Mouse (Mus musculus) myocyte (in vitro differentiated cells): ENCODE results near the gene Men1. TPM values are rescaled to one million over a fixed set of nuclear protein-coding genes. Genes with fewer than 3 reads are reported as not detected.

Source experiments
- H3K27me3 ChIP-seq: one replicate; pipeline ENCODE4 v1.6.1; 2011; ENCODE audit not compliant: control insufficient read depth, insufficient read depth, insufficient read length
- H3K36me3 ChIP-seq: one replicate; pipeline ENCODE4 v1.6.1; 2011; ENCODE audit not compliant: control insufficient read depth, insufficient read depth
- H3K4me2 ChIP-seq: one replicate; pipeline ENCODE4 v1.6.1; 2011; ENCODE audit warnings: low read depth, control low read depth
- H3K4me3 ChIP-seq: one replicate; pipeline ENCODE4 v1.5.1; 2011; ENCODE audit warnings: mild to moderate bottlenecking, control low read depth, moderate library complexity
- H3K79me2 ChIP-seq: one replicate; pipeline ENCODE4 v1.6.1; 2011; ENCODE audit not compliant: control insufficient read depth, insufficient read depth
- H3ac ChIP-seq: one replicate; pipeline ENCODE4 v1.6.1; 2011; ENCODE audit not compliant: control insufficient read depth, insufficient read length
- CEBPB ChIP-seq: IDR thresholded peaks from 2 replicates; pipeline ENCODE4 v1.6.1; 2011; ENCODE audit warnings: mild to moderate bottlenecking, moderate library complexity; ENCODE audit not compliant: poor library complexity, insufficient read depth, severe bottlenecking
- E2F4 ChIP-seq: IDR thresholded peaks from one replicate; pipeline ENCODE4 v1.6.1; 2011; ENCODE audit warnings: mild to moderate bottlenecking, control low read depth, moderate library complexity; ENCODE audit not compliant: insufficient read depth
- MAX ChIP-seq: IDR thresholded peaks from one replicate; pipeline ENCODE4 v1.6.1; 2011; ENCODE audit warnings: low read depth, mild to moderate bottlenecking, control low read depth
- MYOD1 ChIP-seq, 3 experiments: IDR thresholded peaks; one replicate each; pipeline ENCODE4 v1.6.1; 2011; ENCODE audit warnings: control low read depth in 2 of 3, low read depth in 2 of 3, mild to moderate bottlenecking in 2 of 3, moderate library complexity in 1 of 3; ENCODE audit not compliant: insufficient read length in 2 of 3, control insufficient read depth in 1 of 3
- MYOG ChIP-seq, 3 experiments: IDR thresholded peaks; one replicate each; pipeline ENCODE4 v1.6.1; 2011; ENCODE audit warnings: control low read depth in 2 of 3, low read depth in 2 of 3, mild to moderate bottlenecking in 2 of 3; ENCODE audit not compliant: insufficient read length in 2 of 3, control insufficient read depth in 1 of 3, insufficient read depth in 1 of 3
- POLR2A ChIP-seq: IDR thresholded peaks from one replicate; pipeline ENCODE4 v1.6.1; 2011; ENCODE audit warnings: low read depth, mild to moderate bottlenecking, control low read depth, moderate library complexity; ENCODE audit not compliant: insufficient read length
- POLR2AphosphoS2 ChIP-seq: IDR thresholded peaks from one replicate; pipeline ENCODE4 v1.6.1; 2011; ENCODE audit warnings: low read depth, control low read depth; ENCODE audit not compliant: insufficient read length
- REST ChIP-seq: IDR thresholded peaks from one replicate; pipeline ENCODE4 v1.6.1; 2011; ENCODE audit warnings: mild to moderate bottlenecking, control low read depth, moderate library complexity; ENCODE audit not compliant: insufficient read depth, insufficient read length
- SRF ChIP-seq: IDR thresholded peaks from one replicate; pipeline ENCODE4 v1.6.1; 2011; ENCODE audit warnings: low read depth; ENCODE audit not compliant: control insufficient read depth, insufficient read length
- TCF12 ChIP-seq: IDR thresholded peaks from one replicate; pipeline ENCODE4 v1.6.1; 2011; ENCODE audit warnings: mild to moderate bottlenecking, control low read depth; ENCODE audit not compliant: poor library complexity, insufficient read depth, severe bottlenecking
- TCF3 ChIP-seq: IDR thresholded peaks from one replicate; pipeline ENCODE4 v1.6.1; 2011; ENCODE audit warnings: low read depth, control low read depth; ENCODE audit not compliant: insufficient read length
- USF1 ChIP-seq: IDR thresholded peaks from one replicate; pipeline ENCODE4 v1.6.1; 2011; ENCODE audit warnings: low read depth, mild to moderate bottlenecking, control low read depth, moderate library complexity
- polyA plus RNA-seq: library from polyadenylated mRNA; unstranded; fragments of >200 nt; fragmentation: generic; extraction: Trizol; gene quantifications from one replicate; pipeline ENCODE4 v1.2.1, GENCODE M21; 2012; ENCODE audit warnings: missing spikeins

The Men1 gene
- polyA plus RNA-seq, 1 experiment, result 37.2 TPM

GRCm38 (mm10) chr19:6351431-6352106 is 16.8 kb downstream of the Men1 start:
- no peak overlapping the region for H3K4me2 ChIP-seq
- no peaks in the 10 kb centered on the region for H3K79me2 ChIP-seq
- no peaks in the 10 kb centered on the region for H3K36me3 ChIP-seq
- no peak overlapping the region for H3K4me3 ChIP-seq
- TF ChIP-seq USF1, result no peak
- TF ChIP-seq CEBPB, result no peak
- no peak for TF ChIP-seq E2F4
- TF ChIP-seq MYOG (IDR thresholded peaks at IDR 0.05; ENCODE audit: control insufficient read depth in 1 of 3, insufficient read depth in 1 of 3, insufficient read length in 2 of 3, low read depth in 2 of 3), result no peak
- no peak for TF ChIP-seq POLR2A
- no peak for TF ChIP-seq TCF12
- no peak for TF ChIP-seq REST
- TF ChIP-seq POLR2AphosphoS2, result no peak
- TF ChIP-seq TCF3, result no peak
- TF ChIP-seq MAX, result no peak
- TF ChIP-seq SRF, result no peak
- no peaks in the 10 kb centered on the region for H3K27me3 ChIP-seq
- H3ac ChIP-seq, result no peak overlapping the region

- no peak overlapping the region for H3K4me2 ChIP-seq
- no peaks in the 10 kb centered on the region for H3K27me3 ChIP-seq
- H3K36me3 ChIP-seq, result no peaks in the 10 kb centered on the region
- no peak for TF ChIP-seq POLR2A
- no peak for TF ChIP-seq SRF
- no peaks in the 10 kb centered on the region for H3K79me2 ChIP-seq
- no peak overlapping the region for H3ac ChIP-seq
- no peak overlapping the region for H3K4me3 ChIP-seq
Observed at GRCm38 (mm10) chr19:6352107-6352505, 17.3 kb downstream of the Men1 start.

GRCm38 (mm10) chr19:6354030-6354429 is 19.3 kb downstream of the Men1 start:
- TF ChIP-seq E2F4, result no peak
- no peak for TF ChIP-seq MYOD1 (IDR thresholded peaks at IDR 0.05; ENCODE audit: control insufficient read depth in 1 of 3, insufficient read length in 2 of 3, low read depth in 2 of 3)
- no peak for TF ChIP-seq POLR2AphosphoS2
- TF ChIP-seq SRF, result no peak
- no peak for TF ChIP-seq TCF3
- TF ChIP-seq CEBPB, result no peak
- no peak for TF ChIP-seq MAX
- Histone ChIP-seq H3K4me2 (no peak overlapping the region), H3ac (no peak overlapping the region), H3K79me2 (no peaks in the 10 kb centered on the region), H3K4me3 (no peak overlapping the region), H3K36me3 (no peaks in the 10 kb centered on the region), H3K27me3 (no peaks in the 10 kb centered on the region)

GRCm38 (mm10) chr19:6361291-6361690 is 26.5 kb downstream of the Men1 start:
- H3K4me2 ChIP-seq, result no peak overlapping the region
- H3K4me3 ChIP-seq, result no peak overlapping the region
- peak; percentile 51 for TF ChIP-seq POLR2AphosphoS2
- TF ChIP-seq USF1, result no peak
- no peak overlapping the region for H3ac ChIP-seq
- peaks cover 21% of the 10 kb centered on the region for H3K79me2 ChIP-seq
- H3K27me3 ChIP-seq, result no peaks in the 10 kb centered on the region
- H3K36me3 ChIP-seq, result peaks cover 17% of the 10 kb centered on the region

GRCm38 (mm10) chr19:6363091-6363410 is 28.3 kb downstream of the Men1 start:
- Histone ChIP-seq H3K79me2 (peaks cover 39% of the 10 kb centered on the region), H3K27me3 (no peaks in the 10 kb centered on the region), H3ac (no peak overlapping the region), H3K4me3 (peak overlapping the region; percentile 66), H3K4me2 (peak overlapping the region; percentile 86), H3K36me3 (peaks cover 35% of the 10 kb centered on the region)
- TF ChIP-seq CEBPB (no peak), POLR2A (no peak), SRF (no peak), MAX (no peak)
